ENCODE assay signal across 24 mouse cellular contexts in genomic region chr2:152438963-152439362, GRCm38 (mm10). TPM values are rescaled to one million over a fixed set of nuclear protein-coding genes. Genes with fewer than 3 reads are reported as not detected.
DNase-seq lines count a peak whose midpoint lies in the region; ATAC-seq and TF ChIP-seq lines count a peak whose summit lies in the region.
"Had no signal": no experiment of that assay in that cellular context is flagged by ENCODE, and none has a peak within 500 bp of the region (broad histone marks: within the 10 kb centered on the region; RNA-seq: fewer than 3 reads in every experiment).

No protein-coding gene starts in this region.

- intact Hi-C loops in heart, postnatal 25 days (cut with DNase I) = no loop called here

- H3K9ac ChIP-seq in lung, embryonic 14.5 days = no peak overlapping the region
- no peak overlapping the region for H3K9ac ChIP-seq in MEL (ENCODE audit: control insufficient read depth, low read depth, low read length, poor library complexity, severe bottlenecking)
- H3K9ac ChIP-seq: embryonic facial prominence, embryonic 15.5 days; forebrain, embryonic 12.5 days; hindbrain, embryonic 14.5 days; liver, embryonic 15.5 days; neural tube, embryonic 12.5 days had no signal

- no peak overlapping the region for H3K4me2 ChIP-seq in lung, embryonic 14.5 days
- H3K4me2 ChIP-seq: embryonic facial prominence, embryonic 15.5 days; forebrain, embryonic 12.5 days; hindbrain, embryonic 14.5 days; liver, embryonic 15.5 days; neural tube, embryonic 12.5 days had no signal

- H3K27me3 ChIP-seq in lung, embryonic 14.5 days (ENCODE audit: insufficient read depth, low read length) = no peaks in the 10 kb centered on the region
- H3K27me3 ChIP-seq in MEL (ENCODE audit: control insufficient read depth in 1 of 2, insufficient read depth in 2 of 2, low read length in 2 of 2) = no peaks in the 10 kb centered on the region; a peak in 1 of 4 replicates
- H3K27me3 ChIP-seq: embryonic facial prominence, embryonic 15.5 days; forebrain, embryonic 12.5 days; liver, embryonic 15.5 days; neural tube, embryonic 12.5 days had no signal

- TF ChIP-seq POLR2A in MEL (IDR thresholded peaks at IDR 0.05; ENCODE audit: control insufficient read depth in 1 of 2, insufficient read depth in 1 of 2, low read depth in 1 of 2, low read length in 2 of 2, poor library complexity in 1 of 2) = no peak

- no peak overlapping the region for H3K27ac ChIP-seq in lung, embryonic 14.5 days (ENCODE audit: low read depth)
- H3K27ac ChIP-seq in MEL (ENCODE audit: control insufficient read depth, low read depth, low read length) = no peak overlapping the region
- H3K27ac ChIP-seq: embryonic facial prominence, embryonic 15.5 days; forebrain, embryonic 12.5 days; hindbrain, embryonic 14.5 days; liver, embryonic 15.5 days; neural tube, embryonic 12.5 days had no signal

- H3K9me3 ChIP-seq in lung, embryonic 14.5 days (ENCODE audit: low read depth, low read length) = no peaks in the 10 kb centered on the region
- no peaks in the 10 kb centered on the region for H3K9me3 ChIP-seq in MEL (replicated peaks; ENCODE audit: insufficient read depth, low read length)
- H3K9me3 ChIP-seq: embryonic facial prominence, embryonic 15.5 days; forebrain, embryonic 12.5 days; liver, embryonic 15.5 days; megakaryocyte, embryonic 14.5 days; neural tube, embryonic 12.5 days had no signal

- H3K36me3 ChIP-seq in lung, embryonic 14.5 days (ENCODE audit: insufficient read depth) = no peaks in the 10 kb centered on the region
- H3K36me3 ChIP-seq in MEL (ENCODE audit: control insufficient read depth in 1 of 2, insufficient read depth in 2 of 2, low read length in 2 of 2) = peaks cover 0 to 2% of the 10 kb centered on the region in 2 experiments; a peak in 2 of 4 replicates
- H3K36me3 ChIP-seq: embryonic facial prominence, embryonic 15.5 days; forebrain, embryonic 12.5 days; liver, embryonic 15.5 days; neural tube, embryonic 12.5 days had no signal

- TF ChIP-seq EP300 in MEL (IDR thresholded peaks at IDR 0.05; ENCODE audit: low read depth in 1 of 2, low read length in 2 of 2) = no peak

- no peak for ATAC-seq in lung, embryonic 14.5 days (ENCODE audit: insufficient read depth)
- peak; percentile 54 for ATAC-seq in megakaryocyte progenitor cell, adult 5-6 weeks (replicated peaks; ENCODE audit: poor library complexity)

- TF ChIP-seq CTCF in lung, embryonic 14.5 days (IDR thresholded peaks at IDR 0.05; ENCODE audit: low read depth) = peak; percentile 44
- TF ChIP-seq CTCF in MEL (IDR thresholded peaks at IDR 0.05 in 2 of 3, conservative IDR thresholded peaks at IDR 0.05 in 1 of 3; ENCODE audit: control insufficient read depth in 1 of 3, insufficient read depth in 1 of 3, low read depth in 2 of 3, low read length in 3 of 3, poor library complexity in 1 of 3, severe bottlenecking in 1 of 3) = peak; percentile 3 to 44 (median 35); a peak in 3 of 6 replicates

- H3K4me3 ChIP-seq in lung, embryonic 14.5 days (ENCODE audit: low read depth, low read length) = no peak overlapping the region
- no peak overlapping the region for H3K4me3 ChIP-seq in MEL (ENCODE audit: control insufficient read depth in 1 of 2, insufficient read depth in 1 of 2, low read depth in 2 of 2, low read length in 2 of 2)
- H3K4me3 ChIP-seq: embryonic facial prominence, embryonic 15.5 days; forebrain, embryonic 12.5 days; liver, embryonic 15.5 days; megakaryocyte, embryonic 14.5 days; neural tube, embryonic 12.5 days had no signal

- 50% methylated on average over 1 of the region's 1 CpGs for WGBS in lung, embryonic 14.5 days

- no peak; the same call in 1 of the 2 replicates for TF ChIP-seq RAD21 in MEL (IDR thresholded peaks at IDR 0.05; ENCODE audit: low read depth, low read length)

- H3K79me2 ChIP-seq in MEL (ENCODE audit: control insufficient read depth, insufficient read depth, low read length, poor library complexity) = no peaks in the 10 kb centered on the region

- peak; percentile 74 for DNase-seq in heart, adult 11 months
- no peak for DNase-seq in heart, postnatal 25 days (ENCODE audit: low spot score)
- peak; percentile 20 for DNase-seq in lung, embryonic 14.5 days
- DNase-seq in lung, postnatal 14 days = no peak
- peak; percentile 41 for DNase-seq in MEL (ENCODE audit: low read depth, low spot score)
- DNase-seq in left cerebral cortex, adult 18-20 months (ENCODE audit: low spot score in 2 of 2) = no peak
- DNase-seq: cerebellum, adult 9-11 months; gastrocnemius, postnatal 14 days; kidney, adult 8-10 months; thymus, postnatal 25 days had no signal

- no peaks in the 10 kb centered on the region for H3K4me1 ChIP-seq in lung, embryonic 14.5 days (ENCODE audit: insufficient read depth)
- H3K4me1 ChIP-seq in MEL (ENCODE audit: control insufficient read depth in 1 of 2, insufficient read depth in 2 of 2, low read length in 2 of 2) = peaks cover 6 to 12% of the 10 kb centered on the region in 2 experiments; a peak in 2 of 4 replicates
- H3K4me1 ChIP-seq: neural tube, embryonic 12.5 days had no signal

TF ChIP-seq in MEL, 35 proteins besides CTCF, POLR2A, EP300 and RAD21:
- TF ChIP-seq SMC3 (IDR thresholded peaks at IDR 0.05; ENCODE audit: low read depth, low read length) (peak; percentile 38), CHD2 (IDR thresholded peaks at IDR 0.05; ENCODE audit: low read length) (no peak), MEF2A (IDR thresholded peaks at IDR 0.05; ENCODE audit: extremely low read depth, insufficient replicate concordance, low read depth, low read length, poor library complexity, severe bottlenecking) (no peak)

RNA-seq across cellular contexts. Expression of gene 6820408C15Rik, which starts 23.6 kb away (rescaled TPM):
- 1 to 10 TPM; 2.8 to 3.0 TPM for total RNA-seq in heart, postnatal 25 days (2021)
- 0.53 and 1.3 TPM in 2 replicates for polyA plus RNA-seq in lung, embryonic 14.5 days (2014; fragmentation: Nextera tagmentation; extraction: Ambion mirVana)
- total RNA-seq in MEL (2012; rRNA removed) = 0.08 and 0.13 TPM in 2 replicates
- polyA plus RNA-seq in MEL (2012; ENCODE audit: insufficient read depth in 1 of 2, insufficient read length in 2 of 2, low read depth in 1 of 2, low replicate concordance in 2 of 2, missing spikeins in 1 of 2) = under 1 TPM in 1 of 2 experiments, not detected in 1; 0.31 TPM
- total RNA-seq in megakaryocyte progenitor cell, adult 5-6 weeks (2015) = not detected in 2 replicates
- total RNA-seq in megakaryocyte progenitor cell, adult 5-6 weeks (2017) = 0.29 TPM in 1 of 2 replicates, not detected in the other
- total RNA-seq in left cerebral cortex, adult 18-20 months (2021) = 1 to 10 TPM; 1.6 to 2.1 TPM
- total RNA-seq: gastrocnemius, postnatal 14 days had no signal
- polyA plus RNA-seq: large intestine, adult 2 months had no signal

RNA-seq across cellular contexts. Expression of gene Zcchc3, which starts 24.1 kb away (rescaled TPM):
- 10 to 100 TPM in 1 of 2 experiments, 1 to 10 TPM in 1; 9.7 to 10.1 TPM for total RNA-seq in heart, postnatal 25 days (2021)
- 38.6 and 42.3 TPM in 2 replicates for polyA plus RNA-seq in lung, embryonic 14.5 days (2014; fragmentation: Nextera tagmentation; extraction: Ambion mirVana)
- total RNA-seq in MEL (2012; rRNA removed) = 5.1 and 5.7 TPM in 2 replicates
- 10 to 100 TPM in 1 of 2 experiments, not detected in 1; 12.1 TPM for polyA plus RNA-seq in MEL (2012; ENCODE audit: insufficient read depth in 1 of 2, insufficient read length in 2 of 2, low read depth in 1 of 2, low replicate concordance in 2 of 2, missing spikeins in 1 of 2)
- total RNA-seq in megakaryocyte progenitor cell, adult 5-6 weeks (2015) = 5.3 and 5.7 TPM in 2 replicates
- 2.8 and 4.1 TPM in 2 replicates for total RNA-seq in megakaryocyte progenitor cell, adult 5-6 weeks (2017)
- total RNA-seq in left cerebral cortex, adult 18-20 months (2021) = 1 to 10 TPM; 9.4 TPM

RNA-seq across cellular contexts. Expression of gene Defb23, which starts 25.5 kb away (rescaled TPM):
- not detected for total RNA-seq in heart, postnatal 25 days (2021)
- not detected in 2 replicates for polyA plus RNA-seq in lung, embryonic 14.5 days (2014; fragmentation: Nextera tagmentation; extraction: Ambion mirVana)
- total RNA-seq in MEL (2012; rRNA removed) = not detected in 2 replicates
- not detected for polyA plus RNA-seq in MEL (2012; ENCODE audit: insufficient read depth in 1 of 2, insufficient read length in 2 of 2, low read depth in 1 of 2, low replicate concordance in 2 of 2, missing spikeins in 1 of 2)
- not detected in 2 replicates for total RNA-seq in megakaryocyte progenitor cell, adult 5-6 weeks (2015)
- not detected in 2 replicates for total RNA-seq in megakaryocyte progenitor cell, adult 5-6 weeks (2017)
- total RNA-seq in left cerebral cortex, adult 18-20 months (2021) = not detected
- total RNA-seq: adrenal gland, postnatal 4 days; gastrocnemius, postnatal 14 days; heart, adult 8-10 months; left cerebral cortex, adult 8-10 months had no signal
- polyA plus RNA-seq: embryonic facial prominence, embryonic 15.5 days; forebrain, embryonic 12.5 days; heart, embryonic 16.5 days; hindbrain, embryonic 14.5 days; large intestine, adult 2 months; limb, embryonic 11.5 days; liver, embryonic 15.5 days; neural tube, embryonic 12.5 days; stomach, embryonic 14.5 days had no signal

RNA-seq across cellular contexts. Expression of gene Defb20, which starts 37.9 kb away (rescaled TPM):
- total RNA-seq in heart, postnatal 25 days (2021) = not detected
- not detected in 2 replicates for polyA plus RNA-seq in lung, embryonic 14.5 days (2014; fragmentation: Nextera tagmentation; extraction: Ambion mirVana)
- not detected in 2 replicates for total RNA-seq in MEL (2012; rRNA removed)
- not detected for polyA plus RNA-seq in MEL (2012; ENCODE audit: insufficient read depth in 1 of 2, insufficient read length in 2 of 2, low read depth in 1 of 2, low replicate concordance in 2 of 2, missing spikeins in 1 of 2)
- not detected in 2 replicates for total RNA-seq in megakaryocyte progenitor cell, adult 5-6 weeks (2015)
- not detected in 2 replicates for total RNA-seq in megakaryocyte progenitor cell, adult 5-6 weeks (2017)
- not detected for total RNA-seq in left cerebral cortex, adult 18-20 months (2021)
- total RNA-seq: adrenal gland, postnatal 4 days; gastrocnemius, postnatal 14 days; heart, adult 8-10 months; left cerebral cortex, adult 8-10 months had no signal
- polyA plus RNA-seq: embryonic facial prominence, embryonic 15.5 days; forebrain, embryonic 12.5 days; heart, embryonic 16.5 days; hindbrain, embryonic 14.5 days; limb, embryonic 11.5 days; liver, embryonic 15.5 days; neural tube, embryonic 12.5 days; stomach, embryonic 14.5 days had no signal

RNA-seq across cellular contexts. Expression of gene Sox12, which starts 41.1 kb away (rescaled TPM):
- total RNA-seq in heart, postnatal 25 days (2021) = 1 to 10 TPM; 9.5 to 9.7 TPM
- polyA plus RNA-seq in lung, embryonic 14.5 days (2014; fragmentation: Nextera tagmentation; extraction: Ambion mirVana) = 17.2 and 19.4 TPM in 2 replicates
- 1.5 and 2.0 TPM in 2 replicates for total RNA-seq in MEL (2012; rRNA removed)
- polyA plus RNA-seq in MEL (2012; ENCODE audit: insufficient read depth in 1 of 2, insufficient read length in 2 of 2, low read depth in 1 of 2, low replicate concordance in 2 of 2, missing spikeins in 1 of 2) = 10 to 100 TPM in 1 of 2 experiments, not detected in 1; 24.7 TPM
- 6.8 and 9.0 TPM in 2 replicates for total RNA-seq in megakaryocyte progenitor cell, adult 5-6 weeks (2015)
- total RNA-seq in megakaryocyte progenitor cell, adult 5-6 weeks (2017) = 1.9 and 2.2 TPM in 2 replicates
- total RNA-seq in left cerebral cortex, adult 18-20 months (2021) = 10 to 100 TPM; 11.8 to 15.9 TPM

Comparison
In these comparisons a context has a peak if more than half of its experiments do, and no peak if none do; other contexts are left out.
1. DNase-seq: peak in heart, adult 11 months (single experiment), lung, embryonic 14.5 days (single experiment) and MEL (single experiment); none in heart, postnatal 25 days (single experiment), lung, postnatal 14 days (single experiment) and left cerebral cortex, adult 18-20 months (0 of 2).